Mouse (Mus musculus): Measurements from ENCODE around the gene Usp16.

Gene Usp16

DNA sequence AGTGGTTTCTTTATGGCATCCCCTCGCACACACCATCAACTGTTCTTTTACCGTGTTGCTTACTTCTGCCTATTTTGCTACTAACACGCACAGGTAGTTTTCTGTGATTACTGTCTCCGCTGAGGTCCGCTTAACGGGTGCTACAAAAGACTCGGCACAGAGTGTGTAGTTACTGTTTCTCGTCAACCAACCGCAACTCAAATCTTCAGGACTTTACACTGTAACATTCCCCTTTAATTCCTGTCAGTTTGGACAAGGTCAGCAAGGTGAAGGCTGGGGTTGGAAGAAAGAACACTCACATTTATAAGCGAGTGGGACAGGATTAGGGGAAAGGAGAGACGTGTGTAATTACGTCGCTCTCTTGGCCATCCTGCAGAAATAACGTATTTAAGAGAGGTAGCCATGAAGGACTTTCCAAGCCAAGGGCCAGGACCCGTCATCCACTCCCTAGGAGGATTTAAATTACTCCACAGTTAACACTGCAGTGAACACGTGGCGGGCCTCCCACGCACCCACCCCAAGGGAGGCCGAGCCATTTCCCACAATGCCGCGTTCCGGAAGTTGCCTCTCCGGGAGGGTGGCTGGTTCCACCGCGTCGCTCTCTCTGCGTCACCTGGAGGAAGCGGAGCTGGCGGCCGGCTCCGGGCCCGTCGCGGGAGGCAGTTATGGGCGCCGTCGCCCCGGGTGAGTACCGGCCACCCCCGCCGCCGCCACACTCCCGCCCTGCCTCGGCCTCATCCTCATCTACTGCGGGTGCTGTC is at the start of gene Usp16:
Gene Usp16, plus strand, starts transcription at position 285 of the 761 bp plus-strand sequence.
- DNase-seq (ENCODE audit: inconsistent age in 2 of 2, low spot score in 1 of 2), result peak; percentile 95 to 98

DNA sequence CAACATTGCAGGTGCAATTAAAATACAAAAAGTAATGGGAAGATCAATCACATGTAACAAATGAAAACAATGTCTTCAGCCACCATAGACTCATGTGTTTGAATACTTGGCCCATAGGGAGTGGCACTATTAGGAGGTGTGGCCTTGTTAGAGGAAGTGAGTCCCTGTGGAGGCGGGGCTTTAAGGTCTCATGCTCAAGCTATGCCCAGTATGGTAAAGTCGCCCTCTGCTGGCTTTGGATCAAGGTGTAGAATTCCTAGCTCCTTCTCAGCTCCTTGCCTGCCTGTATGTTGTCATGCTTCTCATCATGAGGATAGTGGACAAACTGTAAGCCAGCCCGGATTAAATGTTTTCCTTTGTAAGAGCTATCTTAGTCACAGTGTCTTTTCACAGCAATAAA is 49.5 kb upstream of the Usp16 start:
- peak in 1 of 2 experiments; percentile 33 for DNase-seq (ENCODE audit: inconsistent age in 2 of 2, low spot score in 1 of 2)

DNA sequence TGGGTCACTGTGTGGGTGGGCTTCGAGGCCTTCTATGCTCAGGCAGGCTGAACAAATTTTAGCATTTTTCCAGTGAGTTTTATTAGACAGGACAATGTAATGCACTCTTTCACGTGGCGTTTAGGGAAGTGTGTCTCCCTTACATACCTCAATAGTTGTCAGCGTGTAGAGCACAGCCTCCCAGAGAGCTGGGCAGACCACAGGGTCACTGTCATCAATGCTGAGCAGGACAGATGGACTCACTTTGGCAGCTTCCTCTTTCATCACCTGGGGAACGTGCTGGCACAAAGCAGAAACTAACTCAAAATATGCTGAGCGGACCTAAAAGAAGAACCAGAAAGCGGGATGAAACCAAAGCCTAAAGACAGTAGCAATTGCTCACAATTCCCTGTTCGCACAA is 33.8 kb upstream of the Usp16 start:
- DNase-seq (ENCODE audit: inconsistent age in 2 of 2, low spot score in 1 of 2), result no peak

DNA sequence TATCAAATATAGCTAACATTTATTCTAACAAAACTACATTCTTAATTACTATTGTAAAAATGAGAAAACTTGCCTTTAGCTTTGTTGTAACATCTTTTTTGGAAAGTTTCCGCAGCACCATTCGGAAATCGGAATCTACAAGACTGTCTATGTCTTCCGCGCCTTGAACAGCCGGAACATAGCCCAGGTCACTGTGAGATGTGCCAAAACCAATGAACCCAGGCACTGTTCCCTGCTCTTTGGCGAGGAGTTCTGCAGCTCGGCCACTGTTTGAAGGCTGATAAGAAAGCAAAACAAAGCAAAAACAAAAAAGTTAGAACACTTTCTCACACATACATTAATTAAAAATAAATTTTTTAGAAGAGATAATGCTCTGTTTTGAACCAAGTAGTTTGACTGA is 27.0 kb upstream of the Usp16 start:
- no peak for DNase-seq (ENCODE audit: inconsistent age in 2 of 2, low spot score in 1 of 2)

DNA sequence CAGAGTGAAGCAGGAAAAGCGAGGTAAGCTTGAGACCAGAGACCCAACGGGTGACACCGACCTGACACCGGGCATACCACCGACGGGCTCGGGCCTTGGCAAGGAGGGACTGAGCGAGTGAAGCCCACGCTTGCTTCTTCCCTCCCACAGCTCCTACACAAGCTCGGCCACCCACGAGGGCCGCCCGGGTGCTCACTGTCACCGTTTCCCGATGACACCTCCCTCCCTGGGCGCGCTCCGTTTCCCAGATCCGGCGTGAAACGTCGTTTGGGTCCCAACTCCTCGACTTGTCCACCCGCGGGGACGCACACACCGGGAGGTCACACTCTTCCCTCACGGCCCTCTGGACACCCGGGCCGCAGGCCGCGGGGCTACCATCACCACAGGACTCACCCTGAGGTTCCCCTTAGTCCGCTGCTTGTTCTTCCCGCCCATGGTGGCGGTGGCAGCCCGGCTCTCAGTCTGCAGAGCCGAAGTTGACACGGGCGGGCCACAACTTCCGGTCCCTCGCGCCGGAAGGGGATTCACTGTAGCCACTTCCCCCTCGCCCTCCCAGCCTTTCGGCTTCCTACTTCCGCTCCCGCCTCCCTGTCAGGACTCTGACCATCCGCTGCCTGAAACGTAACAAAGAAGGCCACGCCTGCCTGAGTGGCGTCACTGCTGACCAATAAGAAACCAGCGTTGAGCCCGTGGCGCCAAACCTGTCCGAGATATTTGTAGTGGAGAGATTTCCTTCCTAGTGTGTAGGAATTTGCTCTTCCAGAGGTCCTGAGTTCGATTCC is 22.3 kb upstream of the Usp16 start, which contains the start of gene Ltn1:
Gene Ltn1, minus strand, starts transcription at position 580 of the 782 bp plus-strand sequence.
- DNase-seq (ENCODE audit: inconsistent age in 2 of 2, low spot score in 1 of 2), result peak; percentile 98 to 99

DNA sequence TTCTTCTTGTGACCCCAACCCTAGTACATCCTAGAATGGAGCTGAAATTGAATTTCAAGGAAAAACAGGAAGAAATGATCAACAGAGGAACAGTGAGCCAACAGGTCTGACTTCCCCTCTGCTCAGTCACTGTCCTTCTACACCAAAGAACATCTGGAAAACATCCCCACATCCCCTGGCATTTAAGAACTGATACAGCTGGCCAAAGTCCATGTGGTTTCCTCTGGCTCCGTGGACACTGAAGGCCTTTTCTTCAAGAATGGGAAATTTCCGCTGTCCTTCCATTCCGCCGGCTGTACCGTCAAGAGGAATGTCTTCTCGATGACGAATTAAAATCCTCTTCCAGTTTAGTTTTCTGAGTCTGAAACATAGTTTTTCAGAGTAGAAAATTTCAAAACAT is 20.2 kb upstream of the Usp16 start:
- no peak for DNase-seq (ENCODE audit: inconsistent age in 2 of 2, low spot score in 1 of 2)

DNA sequence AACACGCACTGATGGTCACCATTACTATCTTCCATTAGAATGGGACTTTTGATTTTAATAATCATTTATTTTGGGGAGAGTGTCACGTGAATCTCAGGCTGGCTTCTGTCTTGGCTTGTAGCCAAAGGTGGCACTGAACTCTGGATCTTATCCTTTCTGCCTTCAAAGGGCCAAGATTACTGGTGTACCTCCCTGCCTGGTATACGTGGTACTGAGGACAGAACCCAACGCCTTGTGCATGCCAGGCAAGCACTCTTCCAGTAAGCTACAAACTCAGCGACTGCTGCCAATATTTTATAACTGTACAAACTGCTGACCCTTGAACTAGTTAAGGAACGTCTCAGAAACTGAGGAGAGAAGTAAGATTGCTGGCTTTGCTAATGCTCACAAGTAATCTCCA is 19.6 kb upstream of the Usp16 start:
- DNase-seq (ENCODE audit: inconsistent age in 2 of 2, low spot score in 1 of 2), result no peak

DNA sequence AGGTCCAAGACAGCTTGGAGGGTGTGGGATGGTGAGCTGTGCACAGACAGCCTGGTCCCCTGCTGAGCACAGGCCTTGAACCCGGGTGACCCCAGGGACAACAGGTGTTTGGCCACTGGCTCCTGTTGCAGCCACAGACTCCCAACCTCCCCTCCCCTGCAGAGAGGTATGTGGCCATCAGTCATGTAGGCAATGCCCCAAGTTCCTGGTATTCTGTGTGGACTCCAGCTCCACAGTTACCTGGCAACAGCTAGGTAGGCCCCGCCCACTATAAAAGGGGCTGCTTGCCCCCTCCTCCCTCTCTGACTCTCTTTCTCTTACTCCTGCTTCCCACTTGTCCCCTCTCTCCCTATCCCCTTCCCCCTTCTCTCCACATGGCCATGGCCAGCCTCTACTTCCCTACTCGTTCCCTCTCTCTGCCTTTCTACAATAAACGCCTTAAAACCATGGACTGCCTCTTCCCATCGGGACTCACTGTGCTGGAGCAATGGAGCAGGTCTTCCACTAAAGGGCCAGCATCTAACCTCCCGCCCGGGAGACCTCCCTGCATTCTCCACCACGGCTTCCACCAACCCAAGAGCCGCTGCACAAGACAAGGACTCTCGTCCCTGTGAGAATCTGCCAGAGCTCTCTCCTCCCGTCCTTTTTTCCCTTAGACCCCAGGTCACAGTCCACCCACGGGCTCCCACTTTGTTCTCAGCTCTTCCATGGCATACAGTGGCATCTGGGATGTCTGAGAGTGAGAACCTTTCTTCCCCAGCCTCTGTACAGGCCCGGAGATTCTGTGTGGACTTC is 18.9 kb upstream of the Usp16 start:
- DNase-seq (ENCODE audit: inconsistent age in 2 of 2, low spot score in 1 of 2), result no peak

DNA sequence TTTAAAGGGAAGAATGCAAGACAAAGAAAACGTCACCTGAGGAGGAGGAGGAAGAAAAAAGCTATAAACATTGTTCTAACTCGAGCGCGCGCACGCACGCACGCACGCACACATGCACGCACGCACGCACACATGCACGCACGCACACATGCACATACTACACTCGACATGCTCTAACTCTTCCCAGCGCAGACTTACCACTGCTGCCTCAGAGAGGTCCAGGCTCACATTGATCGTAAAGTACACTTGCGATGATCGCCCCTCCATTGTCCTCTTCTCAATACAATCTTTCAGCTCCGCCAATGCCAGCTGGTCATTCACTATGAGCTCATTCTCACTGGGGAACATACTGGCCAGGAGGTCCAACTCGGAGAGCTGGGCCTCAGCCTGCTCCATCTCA is 17.4 kb upstream of the Usp16 start:
- DNase-seq (ENCODE audit: inconsistent age in 2 of 2, low spot score in 1 of 2), result no peak

DNA sequence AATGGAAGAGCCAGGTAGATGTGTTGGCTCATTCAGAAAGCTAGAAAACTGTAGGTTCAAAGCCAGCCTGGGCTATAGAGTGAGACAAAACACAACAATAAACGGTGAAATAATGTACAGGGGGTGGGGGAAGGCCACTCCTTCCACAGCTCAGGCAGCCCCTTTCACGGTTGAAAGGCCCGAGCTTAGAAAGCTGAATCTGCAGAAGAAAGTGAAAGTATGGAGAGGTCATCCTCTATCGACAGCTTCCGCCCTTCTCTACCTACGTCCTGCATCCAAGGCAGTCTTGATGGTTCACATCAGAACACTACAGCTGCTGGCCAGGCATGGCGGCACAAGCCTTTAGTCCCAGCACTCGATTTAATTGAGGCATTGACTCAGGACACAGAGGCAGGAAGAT is 15.8 kb upstream of the Usp16 start:
- no peak for DNase-seq (ENCODE audit: inconsistent age in 2 of 2, low spot score in 1 of 2)

DNA sequence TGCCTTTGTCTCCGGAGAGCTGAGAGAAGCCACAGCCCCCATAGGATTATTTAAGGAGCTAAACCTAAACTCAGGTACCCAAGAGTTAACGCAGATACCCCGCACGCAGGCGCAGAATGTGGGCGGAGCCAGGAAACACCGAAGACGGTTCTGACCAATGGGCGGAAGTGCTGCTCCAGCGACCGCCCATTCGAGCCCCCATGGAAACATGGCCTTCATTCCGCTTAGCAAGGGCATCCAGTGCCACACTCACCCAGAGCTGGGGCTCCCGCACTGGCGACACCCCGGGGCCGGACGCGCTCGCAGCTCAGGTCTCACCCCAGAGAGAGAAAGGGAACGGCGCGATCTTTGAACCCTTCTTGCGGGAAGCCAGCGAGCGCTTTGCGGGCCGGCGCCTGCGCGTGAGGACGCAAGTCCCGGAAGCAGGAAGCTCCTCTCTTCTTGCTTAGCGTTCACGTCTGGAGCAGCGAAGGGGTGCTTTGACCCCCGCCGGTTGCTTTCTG is 14.3 kb upstream of the Usp16 start, which contains the start of gene Rwdd2b:
Gene Rwdd2b, minus strand, starts transcription at position 390 of the 503 bp plus-strand sequence.
- DNase-seq (ENCODE audit: inconsistent age in 2 of 2, low spot score in 1 of 2), result peak; percentile 95 to 98

DNA sequence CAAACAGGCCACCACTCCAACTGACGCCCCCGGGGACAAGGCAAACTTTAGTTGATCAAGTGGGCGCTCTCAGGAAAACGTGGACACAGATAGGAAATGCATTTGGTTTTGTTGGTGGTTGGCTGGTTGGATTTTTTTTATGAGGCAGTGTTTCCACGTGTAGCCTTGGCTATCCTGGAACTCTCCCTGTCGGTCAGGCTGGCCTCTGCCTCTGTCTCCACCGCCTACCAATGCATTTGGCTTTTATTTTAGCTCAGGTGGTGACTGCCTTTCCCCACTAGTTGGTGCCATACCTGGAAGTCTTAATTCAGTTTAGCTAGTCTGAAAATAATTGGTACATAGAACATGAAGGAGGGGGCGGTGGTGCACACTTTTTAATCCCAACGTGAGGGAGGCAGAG is 13.4 kb upstream of the Usp16 start:
- DNase-seq (ENCODE audit: inconsistent age in 2 of 2, low spot score in 1 of 2), result peak in 1 of 2 experiments; percentile 68

DNA sequence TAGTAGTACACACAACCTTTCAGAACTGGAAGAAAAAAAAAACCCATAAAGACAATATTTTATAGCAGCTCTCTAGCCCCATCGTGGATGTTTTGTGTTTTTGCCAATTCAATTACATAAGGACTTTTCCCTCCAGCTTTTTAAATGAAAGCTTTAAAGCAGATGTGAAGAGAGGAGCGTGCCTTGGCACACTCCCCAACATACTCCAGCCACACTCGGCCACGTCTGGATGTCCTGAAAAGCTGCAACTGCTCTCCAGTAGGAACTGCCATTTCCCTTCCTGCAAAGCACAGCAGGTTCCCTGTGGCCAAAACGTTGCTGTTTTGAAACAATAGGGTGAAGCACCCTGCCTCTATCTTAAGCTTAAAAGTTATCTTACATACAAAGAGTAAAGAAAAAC is 12.2 kb upstream of the Usp16 start:
- no peak for DNase-seq (ENCODE audit: inconsistent age in 2 of 2, low spot score in 1 of 2)

DNA sequence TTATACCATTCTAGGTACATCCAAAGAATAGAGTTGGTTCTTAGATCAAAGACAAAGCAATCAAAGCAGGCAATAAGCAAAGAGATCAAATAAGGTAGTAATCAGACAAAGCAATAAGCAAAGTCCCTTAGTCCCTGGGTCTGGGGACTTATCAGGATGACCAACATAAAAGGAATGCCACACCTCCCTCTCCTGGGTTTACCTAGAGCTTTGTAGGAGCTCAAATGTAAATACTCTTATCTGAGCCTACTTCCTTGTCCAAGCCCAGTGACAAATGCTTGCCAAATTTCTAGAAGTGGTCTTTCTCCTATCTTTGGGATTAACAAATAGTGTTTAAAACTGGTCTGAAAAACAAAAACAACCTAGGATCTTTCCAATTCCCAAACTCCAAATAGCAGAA is 11.3 kb upstream of the Usp16 start:
- no peak for DNase-seq (ENCODE audit: inconsistent age in 2 of 2, low spot score in 1 of 2)

DNA sequence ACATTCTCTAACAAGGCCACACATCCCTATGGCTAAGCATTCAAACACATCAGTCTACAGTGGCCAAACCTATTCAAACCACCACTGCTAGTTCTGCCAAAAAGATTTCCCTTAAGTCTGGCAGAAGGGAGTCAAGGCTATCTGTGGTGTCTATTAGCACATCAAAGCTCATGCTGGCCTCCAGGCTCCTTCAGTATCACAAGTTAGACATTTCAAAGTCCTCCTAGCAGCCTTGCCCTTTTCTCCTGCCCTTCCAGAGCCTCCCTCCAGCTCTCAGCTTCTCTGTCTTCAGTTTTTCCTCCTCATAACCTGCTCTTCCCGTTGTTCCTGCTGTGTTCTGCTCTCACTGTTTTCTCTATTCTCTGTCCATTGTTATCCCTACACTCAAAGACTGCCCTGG is 10.4 kb upstream of the Usp16 start:
- DNase-seq (ENCODE audit: inconsistent age in 2 of 2, low spot score in 1 of 2), result peak in 1 of 2 experiments; percentile 66

DNA sequence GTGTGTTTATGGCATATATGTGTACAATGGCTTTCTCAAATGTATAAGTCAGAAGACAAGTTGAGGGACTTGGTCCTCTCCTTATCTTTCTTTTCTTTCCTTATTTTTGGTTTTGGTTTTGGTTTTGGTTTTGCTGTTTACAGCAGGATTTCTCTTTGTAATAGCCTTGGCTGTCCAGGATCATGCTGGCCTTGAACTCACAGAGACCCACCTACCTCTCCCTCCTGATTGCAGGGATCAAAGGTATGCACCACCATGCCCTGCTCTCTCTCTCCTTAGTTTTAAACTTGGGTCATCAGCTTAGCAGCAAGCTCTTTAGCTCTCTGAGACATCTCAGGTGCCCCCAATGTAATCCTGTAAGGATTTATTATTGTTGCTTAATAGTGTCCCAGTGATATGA is 9.4 kb upstream of the Usp16 start:
- DNase-seq (ENCODE audit: inconsistent age in 2 of 2, low spot score in 1 of 2), result no peak

DNA sequence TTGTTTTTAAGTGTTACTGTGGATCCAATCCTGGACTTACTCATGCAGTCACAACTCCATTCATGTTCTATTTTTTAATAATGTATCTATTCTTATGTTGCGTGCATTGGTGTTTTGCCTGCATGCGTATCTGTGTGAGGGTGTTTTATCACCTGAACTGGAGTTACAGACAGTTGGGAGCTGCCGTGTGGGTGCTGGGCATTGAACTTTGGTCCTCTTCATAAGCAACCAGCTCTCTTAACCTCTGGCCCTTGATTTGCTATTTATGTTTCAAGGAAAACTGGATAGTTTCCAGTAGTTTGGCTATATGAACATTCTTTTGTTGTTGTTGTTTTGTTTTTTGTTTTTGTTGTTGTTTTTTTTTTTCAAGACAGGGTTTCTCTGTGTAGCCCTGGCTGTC is 9.0 kb upstream of the Usp16 start:
- DNase-seq (ENCODE audit: inconsistent age in 2 of 2, low spot score in 1 of 2), result no peak

DNA sequence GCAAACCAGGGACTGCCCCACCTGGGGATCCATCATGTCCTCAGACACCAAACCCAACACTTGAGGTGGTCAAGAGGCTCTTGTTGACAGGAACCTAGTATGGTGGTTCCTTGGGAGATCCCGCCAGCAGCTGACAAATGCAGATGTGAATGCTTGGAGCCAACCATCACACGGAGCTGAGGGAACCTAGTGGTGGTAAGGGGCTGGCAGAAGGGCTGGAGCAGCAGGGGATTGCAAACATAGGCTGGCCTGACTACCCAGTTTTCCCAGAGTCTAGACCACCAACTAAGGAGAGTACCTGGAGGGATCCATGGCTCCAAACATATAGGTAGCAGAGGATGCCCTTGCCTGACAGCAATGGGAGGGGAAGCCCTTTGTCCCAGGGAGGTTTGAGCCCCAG is 1.3 kb upstream of the Usp16 start:
- no peak for DNase-seq (ENCODE audit: inconsistent age in 2 of 2, low spot score in 1 of 2)

DNA sequence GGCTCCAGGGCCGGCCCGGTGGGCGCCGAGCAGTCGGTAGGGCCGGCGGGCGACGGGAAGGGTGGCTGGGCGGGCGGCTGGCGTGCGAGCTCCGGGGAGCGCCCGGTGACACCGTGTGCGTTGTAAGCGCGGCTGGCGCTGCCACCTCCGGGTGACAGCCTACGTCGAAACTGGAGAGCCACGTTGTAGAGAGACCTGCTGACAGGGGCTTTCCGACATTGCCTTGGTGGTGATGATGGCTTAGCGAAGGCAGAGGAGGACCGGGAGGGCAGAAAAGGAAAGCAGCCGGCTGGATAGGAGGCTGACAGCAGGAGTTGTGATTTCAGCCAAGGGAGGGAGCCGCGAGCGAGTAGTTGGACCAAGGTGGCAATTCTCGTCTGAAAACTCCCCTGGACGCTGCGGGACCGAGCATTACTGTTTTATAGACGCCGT is 693 bp downstream of the Usp16 start:
- DNase-seq (ENCODE audit: inconsistent age in 2 of 2, low spot score in 1 of 2), result peak in 1 of 2 experiments; percentile 83

DNA sequence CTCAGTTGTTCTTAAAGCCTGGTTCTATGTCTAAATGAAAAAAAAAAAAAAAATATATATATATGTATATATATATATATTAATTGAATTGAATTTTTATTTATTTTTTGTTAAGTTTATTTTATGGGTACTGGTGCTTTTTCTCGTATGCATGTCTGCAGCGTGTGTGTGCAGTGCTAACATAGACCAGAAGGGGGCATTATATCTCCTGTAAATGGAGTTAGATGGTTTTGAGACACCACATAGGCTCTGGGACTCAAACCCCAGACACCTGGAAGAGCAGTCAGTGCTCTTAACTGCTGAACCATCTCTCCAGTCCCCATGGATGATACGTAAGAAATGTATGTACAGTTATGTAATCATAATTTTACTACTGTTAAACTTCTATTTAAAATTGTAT is 4.2 kb downstream of the Usp16 start:
- no peak for DNase-seq (ENCODE audit: inconsistent age in 2 of 2, low spot score in 1 of 2)

DNA sequence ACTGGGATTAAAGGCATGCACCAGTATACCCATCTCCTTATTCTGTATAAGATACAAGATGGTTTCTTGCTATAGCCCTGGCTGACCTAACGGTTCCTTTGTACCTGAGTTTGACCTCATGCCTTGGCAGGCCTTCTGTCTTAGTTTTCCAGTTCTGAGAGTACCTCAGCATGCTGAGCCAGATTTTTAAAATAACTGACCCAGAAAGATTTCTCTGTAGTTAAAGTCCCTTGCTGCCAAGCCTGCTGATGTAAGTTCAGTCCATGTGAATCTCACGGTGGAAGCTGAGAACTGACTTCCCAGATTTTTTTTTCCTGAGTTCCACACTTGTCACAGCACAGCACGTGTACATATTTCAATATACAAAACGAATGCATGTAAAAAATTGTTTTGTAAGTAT is 16.1 kb downstream of the Usp16 start:
- no peak for DNase-seq (ENCODE audit: inconsistent age in 2 of 2, low spot score in 1 of 2)

Data from adrenal gland, adult (tissue).